Mouse (Mus musculus): ENCODE measurements around the gene Map4. TPM values are rescaled to one million over a fixed set of nuclear protein-coding genes. Genes with fewer than 3 reads are reported as not detected.

The Map4 gene
- polyA plus RNA-seq, 1 experiment from 2014 or later, result 82.4 TPM

DNA sequence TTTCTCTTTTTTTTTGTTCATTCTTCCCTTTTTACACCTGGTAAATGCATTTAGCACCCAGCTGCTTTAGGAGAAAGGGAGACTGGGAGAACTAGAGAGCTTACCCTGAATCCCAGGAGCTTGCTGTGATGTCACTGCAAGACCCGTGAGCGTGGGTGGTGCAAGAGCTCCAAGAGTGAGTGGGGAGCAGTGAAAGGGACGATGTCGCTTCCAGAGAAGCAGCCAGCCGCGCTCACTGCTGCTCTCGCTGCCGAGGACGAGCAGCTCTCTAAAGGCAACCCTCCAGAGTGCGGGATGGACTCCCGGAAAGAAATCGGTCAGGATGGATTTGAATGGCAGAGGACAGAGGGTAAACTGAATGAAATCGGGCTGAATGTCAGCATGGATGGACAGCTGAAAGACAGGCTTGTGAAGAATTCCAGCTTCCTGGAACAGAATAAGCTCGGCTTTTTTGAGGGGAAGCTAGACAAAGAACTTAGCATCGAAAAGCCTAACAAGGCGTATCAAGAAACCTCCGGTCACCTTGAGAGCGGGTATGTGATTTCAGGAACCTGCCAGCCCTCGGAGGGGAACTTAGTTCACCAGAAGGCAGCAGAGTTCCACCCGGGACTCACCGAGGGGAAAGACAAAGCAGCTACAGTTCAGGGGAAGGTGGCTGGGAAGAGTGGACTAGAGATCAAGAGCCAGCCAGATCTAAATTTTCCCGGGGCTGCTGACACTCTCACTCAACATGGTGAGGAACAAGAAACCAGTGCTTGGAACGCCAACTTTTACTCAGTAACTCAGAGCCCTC, 120.8 kb downstream of the Map4 start:
- Histone ChIP-seq H3K27ac (replicated peaks) (no peak overlapping the region), H3K4me3 (replicated peaks) (no peak overlapping the region), H3K27me3 (no peaks in the 10 kb centered on the region), H3K9me3 (replicated peaks) (no peaks in the 10 kb centered on the region), H3K4me2 (replicated peaks) (peak overlapping the region; percentile 12), H3K9ac (no peak overlapping the region), H3K4me1 (peaks cover 2% of the 10 kb centered on the region; the same call in 1 of the 2 replicates), H3K36me3 (no peaks in the 10 kb centered on the region)
- 28% methylated on average over 23 of the region's 23 CpGs for WGBS
- no peak for ATAC-seq (ENCODE audit: insufficient number of reproducible peaks, low FRiP score, low TSS enrichment, low read depth)

DNA sequence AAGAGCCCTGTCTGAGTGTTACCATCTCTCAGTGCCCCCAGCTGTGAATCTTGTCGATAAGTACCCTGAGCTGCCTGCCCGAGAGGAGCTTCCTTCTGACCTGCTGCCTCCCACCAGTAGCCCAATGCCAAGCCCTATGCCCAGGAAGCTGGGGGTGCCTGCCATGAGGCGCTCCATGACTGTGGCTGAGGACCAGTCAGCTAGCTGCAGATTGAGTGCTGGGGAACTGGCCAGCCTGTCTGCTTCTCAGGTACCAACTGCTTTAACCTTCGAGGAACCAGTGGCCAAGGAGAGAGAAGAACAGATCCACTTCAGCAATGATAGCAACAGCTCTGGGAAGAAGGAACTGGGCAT, 121.7 kb downstream of the Map4 start:
- Histone ChIP-seq H3K27ac (replicated peaks) (no peak overlapping the region), H3K27me3 (no peaks in the 10 kb centered on the region), H3K4me1 (peaks cover 2% of the 10 kb centered on the region; the same call in 1 of the 2 replicates), H3K9ac (no peak overlapping the region), H3K36me3 (no peaks in the 10 kb centered on the region), H3K4me2 (replicated peaks) (no peak overlapping the region), H3K9me3 (replicated peaks) (no peaks in the 10 kb centered on the region), H3K4me3 (replicated peaks) (no peak overlapping the region)
- ATAC-seq (ENCODE audit: insufficient number of reproducible peaks, low FRiP score, low TSS enrichment, low read depth), result no peak
- 75% methylated on average over 4 of the region's 4 CpGs for WGBS

DNA sequence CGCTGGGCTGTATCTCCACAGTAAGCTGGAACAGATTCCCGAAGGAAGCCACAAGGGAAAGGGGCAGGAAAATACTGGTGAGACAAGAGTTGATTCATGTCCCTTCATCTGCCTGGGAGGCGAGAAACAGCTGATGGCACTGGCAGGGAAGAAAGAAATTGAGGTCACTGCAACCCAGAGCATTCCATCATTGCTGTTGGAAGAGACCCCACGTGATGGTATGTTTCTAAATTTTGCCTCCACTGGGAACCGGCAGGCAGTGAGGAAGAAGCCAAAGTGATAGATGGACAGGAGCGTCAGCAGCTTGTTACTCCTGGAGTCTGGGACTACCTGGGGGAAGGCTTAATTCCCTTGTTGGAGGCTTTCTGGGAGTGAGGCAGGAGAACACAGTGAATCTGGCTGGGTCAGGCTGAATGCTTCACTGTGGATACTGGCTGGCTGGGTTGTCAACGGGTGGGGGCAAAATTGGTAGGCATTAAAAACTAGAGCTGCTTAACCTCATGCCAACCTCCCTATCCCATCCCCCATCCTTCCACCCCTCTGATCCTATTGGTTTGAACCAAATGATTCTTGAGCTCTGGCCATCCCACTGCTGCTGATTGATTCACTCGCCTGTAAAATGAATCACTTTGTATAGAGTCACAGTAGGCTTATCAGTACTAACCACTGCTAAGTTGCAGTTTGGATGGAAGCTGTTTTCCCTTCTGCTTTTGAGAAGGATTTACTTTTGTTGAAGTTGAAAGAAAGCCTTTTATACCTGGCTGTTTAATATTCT, 122.2 kb downstream of the Map4 start:
- no peak overlapping the region; the same call in 1 of the 2 replicates for H3K27ac ChIP-seq (replicated peaks)
- H3K36me3 ChIP-seq, result no peaks in the 10 kb centered on the region
- 50% methylated on average over 8 of the region's 8 CpGs for WGBS
- ATAC-seq (ENCODE audit: insufficient number of reproducible peaks, low FRiP score, low TSS enrichment, low read depth), result no peak
- H3K4me2 ChIP-seq (replicated peaks), result no peak overlapping the region
- no peak overlapping the region for H3K9ac ChIP-seq
- no peaks in the 10 kb centered on the region for H3K27me3 ChIP-seq
- H3K4me1 ChIP-seq, result peaks cover 2% of the 10 kb centered on the region; the same call in 1 of the 2 replicates
- no peak overlapping the region for H3K4me3 ChIP-seq (replicated peaks)
- no peaks in the 10 kb centered on the region for H3K9me3 ChIP-seq (replicated peaks)

DNA sequence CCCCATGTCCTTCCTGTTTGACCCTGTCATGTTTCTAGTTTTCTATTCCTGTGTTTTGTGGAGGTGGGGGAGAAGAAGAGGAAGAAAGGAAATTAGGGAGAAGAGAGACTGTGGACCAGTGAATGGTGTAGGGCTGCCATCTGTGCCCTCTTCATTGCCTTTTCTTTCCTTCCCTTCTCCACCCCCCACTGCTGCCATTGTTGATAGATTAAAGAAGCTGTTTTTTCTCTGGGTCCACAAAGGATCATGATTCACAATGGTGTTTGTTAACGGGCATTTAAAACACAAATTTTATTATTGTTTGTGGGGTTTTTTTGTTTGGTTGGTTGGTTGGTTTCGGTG, 122.8 kb downstream of the Map4 start:
- Histone ChIP-seq H3K4me3 (replicated peaks) (no peak overlapping the region), H3K9ac (no peak overlapping the region), H3K4me2 (replicated peaks) (no peak overlapping the region), H3K27me3 (no peaks in the 10 kb centered on the region), H3K4me1 (peaks cover 2% of the 10 kb centered on the region; the same call in 1 of the 2 replicates), H3K9me3 (replicated peaks) (no peaks in the 10 kb centered on the region), H3K36me3 (no peaks in the 10 kb centered on the region), H3K27ac (replicated peaks) (no peak overlapping the region; the same call in 1 of the 2 replicates)
- ATAC-seq (ENCODE audit: insufficient number of reproducible peaks, low FRiP score, low TSS enrichment, low read depth), result no peak
- WGBS, result 73% methylated on average over 2 of the region's 2 CpGs

DNA sequence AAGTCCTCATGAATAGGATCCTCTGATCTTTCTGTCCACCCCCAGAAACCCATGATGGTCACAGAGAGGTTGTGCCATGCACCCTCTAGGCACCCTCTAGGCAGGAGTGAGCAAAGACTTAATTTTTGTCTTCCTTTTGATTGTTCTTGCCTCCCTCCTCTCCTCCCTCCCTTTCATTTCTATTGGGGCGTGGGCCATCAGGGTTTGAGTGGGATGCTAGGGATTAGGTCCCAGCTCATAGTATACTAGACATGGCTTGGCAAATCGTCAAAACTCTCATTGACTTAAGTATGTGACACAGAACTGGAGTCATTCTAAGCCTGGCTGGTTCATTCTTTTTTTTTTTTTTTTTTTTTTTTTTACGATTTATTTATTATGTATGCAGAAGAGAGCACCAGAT, 123.5 kb downstream of the Map4 start:
- Histone ChIP-seq H3K4me2 (replicated peaks) (no peak overlapping the region), H3K9me3 (replicated peaks) (no peaks in the 10 kb centered on the region), H3K27me3 (no peaks in the 10 kb centered on the region), H3K4me1 (peaks cover 2% of the 10 kb centered on the region; the same call in 1 of the 2 replicates), H3K4me3 (replicated peaks) (no peak overlapping the region), H3K36me3 (no peaks in the 10 kb centered on the region), H3K27ac (replicated peaks) (no peak overlapping the region), H3K9ac (no peak overlapping the region)
- 69% methylated on average over 3 of the region's 3 CpGs for WGBS
- ATAC-seq (ENCODE audit: insufficient number of reproducible peaks, low FRiP score, low TSS enrichment, low read depth), result no peak

DNA sequence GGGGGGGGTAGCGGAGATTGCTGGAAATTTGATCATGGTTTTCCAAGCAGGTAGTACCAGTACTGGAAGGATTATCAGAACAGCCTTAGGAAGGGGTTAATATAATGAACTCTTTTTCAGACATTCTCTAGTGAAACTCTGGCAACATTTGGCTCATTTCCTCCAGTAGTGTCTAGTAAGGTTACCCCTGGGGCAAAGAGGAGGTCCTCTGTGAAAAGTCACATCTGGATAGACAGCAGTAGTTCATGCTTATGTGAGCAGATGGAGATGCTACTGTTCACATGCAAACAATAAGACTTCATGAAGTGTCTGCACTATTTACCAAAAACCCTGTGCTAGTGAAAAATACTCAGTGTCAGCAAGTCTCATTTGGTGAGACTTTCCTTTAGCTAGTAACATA, 125.9 kb downstream of the Map4 start:
- Histone ChIP-seq H3K4me3 (replicated peaks) (no peak overlapping the region), H3K27me3 (no peaks in the 10 kb centered on the region), H3K36me3 (no peaks in the 10 kb centered on the region), H3K4me2 (replicated peaks) (no peak overlapping the region), H3K9ac (no peak overlapping the region), H3K4me1 (peaks cover 2% of the 10 kb centered on the region; the same call in 1 of the 2 replicates), H3K27ac (replicated peaks) (no peak overlapping the region), H3K9me3 (replicated peaks) (no peaks in the 10 kb centered on the region)
- no peak for ATAC-seq (ENCODE audit: insufficient number of reproducible peaks, low FRiP score, low TSS enrichment, low read depth)
- WGBS, result 80% methylated on average over 1 of the region's 1 CpGs

DNA sequence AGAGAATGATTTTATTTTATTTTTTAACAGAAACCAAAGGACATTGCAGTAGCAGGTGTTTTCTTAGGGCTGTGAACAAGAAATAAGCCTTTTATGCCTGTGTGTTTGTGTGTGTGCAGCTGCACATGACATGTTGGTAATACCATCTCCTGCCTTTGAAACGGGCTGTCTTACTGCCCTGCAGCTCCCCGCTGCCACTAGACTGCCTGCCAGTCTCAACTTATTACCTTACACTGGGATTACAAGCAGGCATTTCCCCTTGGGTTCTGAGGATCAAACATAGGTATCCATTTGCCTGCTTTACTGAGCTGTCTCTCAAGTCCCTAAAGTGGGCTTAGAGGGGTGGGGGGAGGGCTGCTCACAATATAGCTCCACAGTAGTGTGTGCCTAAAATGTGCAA, 129.5 kb downstream of the Map4 start:
- no peak overlapping the region for H3K4me3 ChIP-seq (replicated peaks)
- ATAC-seq (ENCODE audit: insufficient number of reproducible peaks, low FRiP score, low TSS enrichment, low read depth), result no peak
- peaks cover 8% of the 10 kb centered on the region; the same call in 1 of the 2 replicates for H3K36me3 ChIP-seq
- H3K27ac ChIP-seq (replicated peaks), result no peak overlapping the region
- H3K27me3 ChIP-seq, result no peaks in the 10 kb centered on the region
- no peaks in the 10 kb centered on the region for H3K9me3 ChIP-seq (replicated peaks)
- WGBS, result 51% methylated on average over 2 of the region's 2 CpGs
- no peak overlapping the region for H3K9ac ChIP-seq
- no peak overlapping the region for H3K4me2 ChIP-seq (replicated peaks)
- H3K4me1 ChIP-seq, result no peaks in the 10 kb centered on the region

DNA sequence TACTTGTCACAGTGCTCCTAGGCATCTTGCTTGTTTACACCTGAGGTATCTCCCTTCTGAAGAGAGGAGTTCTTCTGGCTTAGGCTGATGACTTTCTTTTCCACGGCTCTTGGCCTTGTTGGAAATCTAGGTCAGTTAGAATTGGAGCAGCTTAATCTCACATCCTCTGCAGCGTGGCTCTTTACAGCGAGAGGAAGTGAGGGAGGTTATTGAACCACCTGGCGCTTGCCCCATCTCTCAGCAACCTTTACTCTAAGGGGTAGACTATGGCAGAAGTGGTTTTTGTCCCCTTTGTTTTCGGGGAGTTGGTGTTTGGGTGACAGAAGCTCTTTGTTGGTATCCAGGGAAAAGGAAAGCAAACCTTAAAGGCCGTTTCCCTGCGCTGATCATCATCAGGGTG, 131.1 kb downstream of the Map4 start:
- no peaks in the 10 kb centered on the region for H3K4me1 ChIP-seq
- H3K27ac ChIP-seq (replicated peaks), result no peak overlapping the region
- H3K9me3 ChIP-seq (replicated peaks), result no peaks in the 10 kb centered on the region
- 84% methylated on average over 7 of the region's 7 CpGs for WGBS
- no peak for ATAC-seq (ENCODE audit: insufficient number of reproducible peaks, low FRiP score, low TSS enrichment, low read depth)
- H3K27me3 ChIP-seq, result no peaks in the 10 kb centered on the region
- no peak overlapping the region for H3K4me3 ChIP-seq (replicated peaks)
- no peak overlapping the region for H3K4me2 ChIP-seq (replicated peaks)
- H3K36me3 ChIP-seq, result peaks cover 18% of the 10 kb centered on the region; the same call in 1 of the 2 replicates
- no peak overlapping the region for H3K9ac ChIP-seq

DNA sequence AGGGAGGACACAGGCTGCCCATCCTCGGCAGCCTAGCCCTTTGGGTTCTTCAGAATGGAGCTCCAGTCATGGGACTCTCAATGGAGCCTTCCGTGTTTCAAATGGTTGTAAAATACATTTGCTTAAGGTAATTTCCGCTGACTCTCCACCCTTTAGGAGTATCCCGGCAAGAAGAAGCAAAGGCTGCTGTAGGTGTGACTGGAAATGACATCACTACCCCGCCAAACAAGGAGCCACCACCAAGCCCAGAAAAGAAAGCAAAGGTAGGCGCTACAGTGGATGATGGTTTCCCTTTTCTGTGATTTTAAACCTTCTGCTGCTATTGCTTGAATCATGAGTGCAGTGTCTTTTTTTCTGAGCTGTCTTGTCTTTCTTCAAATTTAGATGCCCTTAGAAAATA, 131.6 kb downstream of the Map4 start:
- H3K9ac ChIP-seq, result no peak overlapping the region
- ATAC-seq (ENCODE audit: insufficient number of reproducible peaks, low FRiP score, low TSS enrichment, low read depth), result no peak
- H3K4me1 ChIP-seq, result no peaks in the 10 kb centered on the region
- no peak overlapping the region for H3K27ac ChIP-seq (replicated peaks)
- no peak overlapping the region for H3K4me3 ChIP-seq (replicated peaks)
- H3K36me3 ChIP-seq, result peaks cover 20% of the 10 kb centered on the region; the same call in 1 of the 2 replicates
- H3K9me3 ChIP-seq (replicated peaks), result no peaks in the 10 kb centered on the region
- no peak overlapping the region for H3K4me2 ChIP-seq (replicated peaks)
- 90% methylated on average over 6 of the region's 6 CpGs for WGBS
- no peaks in the 10 kb centered on the region for H3K27me3 ChIP-seq

DNA sequence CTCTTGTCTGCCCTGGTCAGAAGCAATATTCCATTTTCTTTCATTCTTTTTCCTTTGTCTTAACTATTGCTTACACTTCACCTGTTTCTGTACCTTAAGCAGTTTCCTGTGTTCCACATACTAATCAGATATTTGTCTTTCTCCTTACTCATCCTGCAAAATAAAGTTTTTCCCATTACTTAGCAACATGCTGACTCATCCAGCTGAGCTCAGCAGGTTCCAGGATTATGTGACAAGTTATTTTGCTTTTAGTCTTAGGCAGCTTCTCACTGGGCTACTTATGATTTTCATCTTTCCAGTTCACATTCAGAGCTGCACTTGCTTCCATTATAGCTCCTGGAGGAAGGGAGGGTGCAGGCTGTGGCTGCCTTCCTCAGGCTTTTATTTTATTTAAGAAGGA, 133.4 kb downstream of the Map4 start:
- H3K27me3 ChIP-seq, result no peaks in the 10 kb centered on the region
- no peak overlapping the region for H3K27ac ChIP-seq (replicated peaks)
- ATAC-seq (ENCODE audit: insufficient number of reproducible peaks, low FRiP score, low TSS enrichment, low read depth), result no peak

DNA sequence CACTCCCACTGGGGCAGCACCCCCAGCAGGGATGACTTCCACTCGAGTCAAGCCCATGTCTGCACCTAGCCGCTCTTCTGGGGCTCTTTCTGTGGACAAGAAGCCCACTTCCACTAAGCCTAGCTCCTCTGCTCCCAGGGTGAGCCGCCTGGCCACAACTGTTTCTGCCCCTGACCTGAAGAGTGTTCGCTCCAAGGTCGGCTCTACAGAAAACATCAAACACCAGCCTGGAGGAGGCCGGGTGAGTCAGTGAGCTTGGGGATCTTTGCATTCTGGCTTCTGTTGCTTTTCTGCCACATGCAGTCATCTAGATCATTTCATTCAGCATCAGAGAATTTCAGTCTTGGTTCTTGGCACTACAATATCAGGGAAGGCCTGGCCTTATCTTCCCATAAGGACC, 137.5 kb downstream of the Map4 start:
- Histone ChIP-seq H3K4me1 (no peaks in the 10 kb centered on the region), H3K27me3 (no peaks in the 10 kb centered on the region), H3K27ac (replicated peaks) (no peak overlapping the region), H3K36me3 (peaks cover 66% of the 10 kb centered on the region), H3K4me2 (replicated peaks) (no peak overlapping the region), H3K9me3 (replicated peaks) (no peaks in the 10 kb centered on the region), H3K9ac (no peak overlapping the region), H3K4me3 (replicated peaks) (no peak overlapping the region)
- ATAC-seq (ENCODE audit: insufficient number of reproducible peaks, low FRiP score, low TSS enrichment, low read depth), result no peak
- 90% methylated on average over 6 of the region's 6 CpGs for WGBS

More for the DNA sequence above, 133.4 kb downstream of the Map4 start:
- H3K4me1 ChIP-seq, result no peaks in the 10 kb centered on the region
- H3K4me2 ChIP-seq (replicated peaks), result no peak overlapping the region
- no peaks in the 10 kb centered on the region for H3K9me3 ChIP-seq (replicated peaks)
- H3K4me3 ChIP-seq (replicated peaks), result no peak overlapping the region
- peaks cover 38% of the 10 kb centered on the region for H3K36me3 ChIP-seq
- H3K9ac ChIP-seq, result no peak overlapping the region
